Mouse (Mus musculus): Measurements from ENCODE around the gene Macrod2.

Macrod2 gene

GRCm38 (mm10) chr2:142232828-142233227, 1837.7 kb downstream of the Macrod2 start:
- DNase-seq (ENCODE audit: low spot score) = no peak

GRCm38 (mm10) chr2:142243483-142243882, 1848.4 kb downstream of the Macrod2 start:
- DNase-seq (ENCODE audit: low spot score) = no peak

- no peak for DNase-seq (ENCODE audit: low spot score)
Measured at GRCm38 (mm10) chr2:142250383-142250782, 1855.3 kb downstream of the Macrod2 start.

DNA sequence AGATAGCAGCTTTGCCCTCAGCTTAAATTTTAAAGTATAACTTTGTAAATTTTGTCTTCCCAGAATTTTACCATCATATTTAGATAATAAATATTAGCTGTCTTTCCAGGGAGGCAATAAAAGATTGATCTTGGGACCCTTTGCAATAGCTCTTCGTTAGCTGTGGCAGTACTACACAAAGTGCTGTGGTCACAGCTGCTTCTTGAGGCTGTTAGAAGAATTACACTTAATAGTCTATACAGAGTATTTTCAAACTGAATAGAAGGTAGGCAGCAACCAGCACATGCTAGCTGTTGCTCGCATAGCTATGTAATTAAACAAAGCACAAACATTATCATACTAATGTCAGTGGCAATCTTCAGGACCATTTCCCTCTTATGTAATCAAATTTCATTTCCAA, 1856.4 kb downstream of the Macrod2 start:
- DNase-seq (ENCODE audit: low spot score) = no peak

DNA sequence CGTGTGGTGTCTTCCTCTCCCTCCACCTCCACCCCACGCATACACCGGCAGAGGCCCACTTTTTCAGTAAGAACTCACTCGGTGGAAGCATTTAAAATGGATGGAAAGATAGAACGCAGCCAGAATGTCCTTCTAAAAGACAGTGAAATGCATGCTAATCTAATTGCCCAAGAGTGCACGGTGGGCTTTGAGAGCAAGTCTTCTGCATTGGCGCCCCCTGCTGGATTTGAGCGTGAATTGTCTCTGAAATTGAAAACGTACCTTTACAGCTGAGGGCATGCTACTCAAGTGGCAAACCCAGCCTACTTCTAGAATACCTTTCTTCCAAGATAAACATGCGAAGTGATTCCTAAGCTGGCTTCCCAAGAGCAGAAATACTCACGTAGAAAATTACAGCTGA, 1858.8 kb downstream of the Macrod2 start:
- peak; percentile 45 for DNase-seq (ENCODE audit: low spot score)

DNA sequence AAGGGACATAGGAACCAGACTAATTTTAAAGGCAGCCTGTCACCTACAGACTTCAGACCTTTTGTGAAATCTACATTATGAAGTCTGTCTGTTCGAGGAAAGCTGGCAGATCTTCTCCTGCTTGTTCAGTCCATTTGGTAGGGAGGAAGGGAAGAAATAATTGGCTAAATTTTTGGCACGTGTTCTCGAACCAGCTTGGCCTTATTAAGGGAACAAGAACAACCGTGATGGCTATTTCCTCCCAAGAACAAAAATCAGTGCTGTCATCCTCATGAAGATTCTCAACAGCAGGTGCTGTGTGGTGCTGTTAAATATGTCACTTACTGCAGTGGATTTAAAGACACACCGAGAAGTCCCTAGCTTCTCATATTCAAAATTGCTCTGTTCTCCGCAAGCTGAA, 1859.5 kb downstream of the Macrod2 start:
- DNase-seq (ENCODE audit: low spot score) = no peak

DNA sequence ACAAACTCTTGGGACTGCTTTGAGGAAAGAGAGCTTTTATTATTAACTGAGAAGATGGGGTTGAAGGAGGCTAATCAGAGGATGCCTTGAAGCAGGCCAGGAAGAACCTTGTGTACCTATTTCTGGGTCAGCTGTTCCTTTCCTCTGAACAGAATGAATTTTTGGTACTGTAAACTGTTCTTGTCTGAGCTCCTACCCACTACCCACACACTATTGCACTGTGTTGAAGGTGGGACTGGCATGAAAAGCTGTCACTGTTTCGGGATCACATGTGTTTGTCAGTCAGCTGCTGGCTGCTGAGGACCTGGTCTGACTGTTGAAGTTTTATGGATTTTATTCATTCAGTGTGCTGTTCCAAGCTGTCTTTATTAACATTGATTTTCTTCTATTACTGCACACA, 1862.4 kb downstream of the Macrod2 start:
- no peak for DNase-seq (ENCODE audit: low spot score)

- DNase-seq (ENCODE audit: low spot score) = no peak
Measured at GRCm38 (mm10) chr2:142261046-142261445, 1865.9 kb downstream of the Macrod2 start.

DNA sequence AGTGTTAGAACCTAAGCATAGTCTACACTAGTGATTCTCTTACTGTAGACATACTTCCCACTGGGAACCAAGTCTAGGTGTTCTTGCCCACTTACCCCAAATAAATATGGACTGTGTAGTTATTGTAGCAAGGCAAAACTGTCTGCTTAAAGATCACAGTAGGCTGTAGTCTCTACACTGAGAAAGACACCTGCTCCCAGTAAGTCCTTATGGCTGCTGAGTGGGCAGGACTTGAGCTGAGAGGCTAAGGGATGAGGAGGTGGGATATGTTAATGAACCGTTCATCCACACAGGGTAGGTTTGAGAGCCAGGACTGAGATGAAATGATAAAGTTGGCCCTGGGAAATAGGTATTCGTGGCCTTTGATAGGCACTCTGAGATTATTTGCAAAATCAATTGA, 1869.6 kb downstream of the Macrod2 start:
- DNase-seq (ENCODE audit: low spot score) = no peak

- no peak for DNase-seq (ENCODE audit: low spot score)
Measured at GRCm38 (mm10) chr2:142267836-142268235, 1872.7 kb downstream of the Macrod2 start.

DNA sequence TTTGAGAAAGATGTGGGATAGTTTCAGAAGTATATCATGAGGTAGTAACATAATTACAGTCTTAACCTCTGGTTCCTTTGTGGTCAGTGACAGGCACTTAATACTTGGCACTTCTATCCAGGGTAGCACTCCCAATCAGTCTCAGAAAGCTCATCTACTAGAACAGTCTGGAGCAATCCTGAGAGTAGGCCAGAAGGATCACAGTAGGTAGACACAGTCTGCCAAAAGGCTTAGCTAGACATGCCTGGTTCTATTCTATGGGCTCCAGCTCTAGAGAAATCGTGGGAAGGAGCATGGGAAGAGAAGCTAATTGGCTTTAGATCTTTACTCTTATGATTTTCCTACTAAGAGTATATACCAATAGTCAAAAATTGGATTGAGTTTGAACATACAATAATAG, 1891.7 kb downstream of the Macrod2 start:
- DNase-seq (ENCODE audit: low spot score) = no peak

DNA sequence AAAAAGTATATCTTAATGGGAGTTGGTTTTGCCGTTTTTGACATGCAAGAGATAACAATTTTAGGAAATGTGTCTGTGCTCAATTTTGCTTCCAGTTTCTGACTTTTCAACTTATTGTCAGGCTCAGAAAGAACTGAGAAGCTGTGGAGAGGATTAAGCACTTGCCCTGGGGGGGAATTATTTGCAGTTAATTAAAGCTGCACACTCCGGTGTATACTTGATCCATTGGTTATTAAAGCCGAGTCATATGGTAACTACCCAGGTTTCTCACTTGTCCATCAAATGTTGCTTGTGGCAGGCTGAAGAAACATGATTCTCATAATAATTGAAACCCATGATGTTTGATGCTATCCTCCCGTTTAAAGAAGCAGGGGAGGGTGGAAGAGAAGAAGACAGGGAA, 1899.7 kb downstream of the Macrod2 start:
- no peak for DNase-seq (ENCODE audit: low spot score)

DNA sequence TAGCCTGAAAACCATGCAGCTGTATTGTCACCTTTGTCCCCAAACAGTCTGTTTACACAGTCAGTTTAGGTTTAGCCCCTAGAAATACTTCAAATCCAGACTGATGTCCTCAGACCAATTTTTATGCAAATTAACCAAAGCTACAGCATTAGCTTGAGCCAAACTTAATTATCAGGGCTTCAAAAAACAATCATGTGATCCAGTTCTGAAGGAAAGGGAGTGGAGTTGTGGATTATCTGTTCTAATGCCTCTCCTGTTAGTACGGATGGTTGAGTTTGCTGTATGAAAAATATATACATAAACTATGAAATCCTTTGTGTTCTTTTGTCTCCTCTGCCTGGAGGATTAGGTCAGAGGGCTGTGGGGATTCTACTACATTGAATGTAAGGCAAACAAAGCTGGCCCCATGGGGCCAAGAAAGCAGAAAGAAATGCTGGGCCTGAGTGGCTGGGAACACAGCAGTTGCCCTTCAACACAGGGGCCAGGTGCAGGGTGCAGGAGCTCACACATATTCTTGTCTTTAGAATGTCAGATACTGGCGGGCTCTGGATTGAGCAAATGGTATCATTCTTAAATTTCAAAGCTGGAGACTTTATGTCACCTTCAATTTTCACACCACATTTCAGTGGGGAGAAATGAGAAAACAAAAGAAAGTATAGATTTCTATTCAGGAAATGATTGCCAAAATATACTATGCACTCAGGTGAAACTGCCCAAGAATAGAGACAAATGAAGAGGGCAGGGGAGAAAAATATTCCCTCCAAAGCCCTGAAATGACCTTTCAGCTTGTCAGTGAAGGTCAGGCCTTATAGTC, 1908.2 kb downstream of the Macrod2 start:
- no peak for DNase-seq (ENCODE audit: low spot score)

DNA sequence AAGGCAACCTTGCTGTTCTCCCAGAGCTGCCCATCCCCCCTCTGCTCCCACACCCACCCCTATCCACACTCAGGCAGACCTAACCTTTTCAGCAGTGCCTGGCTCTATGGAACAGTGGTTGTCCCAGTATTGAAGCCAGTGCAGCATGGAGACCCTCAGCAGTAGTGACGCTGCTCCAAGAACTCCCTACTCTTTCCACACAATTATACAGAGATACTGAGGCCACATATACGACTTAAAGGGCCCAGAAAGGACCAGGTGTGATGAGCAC, 1908.7 kb downstream of the Macrod2 start:
- no peak for DNase-seq (ENCODE audit: low spot score)

DNA sequence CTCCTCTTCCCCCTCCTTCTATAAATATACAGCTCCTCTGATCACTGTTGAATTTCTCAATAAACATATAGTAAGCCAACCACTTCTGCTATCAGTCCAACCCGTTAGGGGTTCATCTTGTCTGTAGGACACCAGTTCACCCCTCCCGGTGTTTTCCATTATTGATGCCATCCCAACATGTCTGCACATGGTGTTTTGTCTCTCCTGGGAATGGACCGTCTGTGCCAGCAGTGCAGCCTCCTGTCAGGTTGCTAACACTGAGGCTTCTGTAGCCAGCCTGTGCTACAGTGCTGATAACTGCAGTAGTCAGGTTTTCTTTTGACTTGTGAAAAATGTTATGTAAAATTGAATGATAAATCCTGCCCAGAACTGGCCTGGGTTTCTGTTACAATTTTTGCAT, 1928.0 kb downstream of the Macrod2 start:
- DNase-seq (ENCODE audit: low spot score) = no peak

DNA sequence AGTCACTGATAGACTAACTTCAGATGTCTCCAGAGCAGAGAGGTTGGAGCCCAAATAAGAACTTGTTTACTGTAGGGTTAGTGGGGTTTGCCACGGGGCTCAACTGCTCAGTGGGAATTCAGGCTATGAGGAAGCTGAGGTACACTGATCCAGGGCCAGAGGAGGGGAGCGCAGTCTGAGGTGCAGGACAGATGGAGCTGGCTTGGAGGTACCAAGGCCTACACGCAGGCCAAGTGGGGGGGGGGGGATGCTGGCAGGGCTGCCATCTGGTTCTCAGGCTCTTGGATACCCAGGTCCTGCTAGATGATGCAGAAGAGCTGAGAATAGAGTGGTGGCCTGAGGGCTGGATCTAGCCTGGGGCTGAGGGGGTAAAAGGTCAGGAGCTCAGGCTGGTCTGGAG, 1931.6 kb downstream of the Macrod2 start:
- DNase-seq (ENCODE audit: low spot score) = no peak

- no peak for DNase-seq (ENCODE audit: low spot score)
Measured at GRCm38 (mm10) chr2:142329761-142330160, 1934.7 kb downstream of the Macrod2 start.

- DNase-seq (ENCODE audit: low spot score) = no peak
Measured at GRCm38 (mm10) chr2:142334441-142335102, 1939.5 kb downstream of the Macrod2 start.

DNA sequence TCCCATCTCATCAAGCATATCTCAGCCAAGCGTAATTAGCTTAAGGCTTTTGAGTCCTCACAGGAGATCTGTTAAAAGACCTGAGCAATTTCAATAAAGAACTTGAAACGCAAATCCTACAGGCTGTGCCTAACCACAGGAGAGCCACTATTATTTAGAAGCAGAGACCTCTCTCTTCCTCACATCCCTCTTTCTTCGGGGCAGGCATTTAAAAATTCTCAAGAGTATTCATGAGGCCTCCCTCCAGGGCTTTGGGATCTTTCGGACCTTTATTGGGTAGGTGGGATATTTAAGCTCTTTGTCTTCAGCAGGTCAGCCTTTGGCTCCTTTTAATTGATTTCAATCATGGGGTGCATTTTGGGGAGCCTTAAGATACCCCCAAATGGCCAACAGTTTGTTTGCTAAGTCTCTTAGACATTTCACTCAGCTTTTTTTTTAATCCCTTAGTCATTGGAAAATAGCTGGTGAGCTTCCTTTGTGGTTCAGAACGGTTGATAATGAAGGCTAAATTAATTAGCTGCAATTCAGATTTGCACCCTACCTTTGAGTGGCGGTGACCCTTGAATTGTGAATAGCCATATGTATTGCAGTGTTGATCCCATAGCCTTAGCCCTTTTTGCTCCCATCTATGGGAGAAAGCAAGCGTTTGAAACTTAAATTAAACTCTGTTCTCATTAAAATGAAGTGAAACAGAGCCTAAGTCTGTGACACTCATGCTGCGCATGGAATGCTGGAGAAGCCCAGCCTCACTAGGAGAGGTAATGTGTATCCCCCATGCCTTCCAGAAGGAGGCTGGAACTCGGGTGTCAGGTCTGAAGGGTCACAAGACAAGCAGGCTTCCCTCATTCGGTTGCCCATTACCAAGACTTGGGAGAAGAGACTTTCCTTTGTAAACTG, 1940.2 kb downstream of the Macrod2 start:
- DNase-seq (ENCODE audit: low spot score) = no peak

GRCm38 (mm10) chr2:142344021-142344420, 1948.9 kb downstream of the Macrod2 start:
- no peak for DNase-seq (ENCODE audit: low spot score)

- no peak for DNase-seq (ENCODE audit: low spot score)
Measured at GRCm38 (mm10) chr2:142344758-142345157, 1949.6 kb downstream of the Macrod2 start.

DNA sequence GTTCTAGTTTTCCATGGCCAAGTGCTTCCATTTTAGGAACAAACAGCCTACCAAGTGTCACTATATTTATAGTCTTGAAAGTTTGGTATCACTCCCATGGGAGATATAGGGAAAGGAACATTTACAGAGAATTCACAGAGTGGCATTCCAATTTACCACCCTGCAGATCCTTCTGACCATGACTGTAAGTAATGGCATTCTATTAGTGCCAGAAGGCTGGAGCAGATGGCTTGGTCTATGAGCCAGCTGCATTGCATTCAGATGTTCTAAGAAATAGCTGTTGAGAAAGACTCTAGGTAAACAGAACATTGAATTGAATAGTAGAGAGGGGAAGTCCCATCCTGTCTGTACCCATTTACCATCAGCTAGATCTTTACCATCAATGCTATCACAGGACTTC, 1954.7 kb downstream of the Macrod2 start:
- DNase-seq (ENCODE audit: low spot score) = no peak

DNA sequence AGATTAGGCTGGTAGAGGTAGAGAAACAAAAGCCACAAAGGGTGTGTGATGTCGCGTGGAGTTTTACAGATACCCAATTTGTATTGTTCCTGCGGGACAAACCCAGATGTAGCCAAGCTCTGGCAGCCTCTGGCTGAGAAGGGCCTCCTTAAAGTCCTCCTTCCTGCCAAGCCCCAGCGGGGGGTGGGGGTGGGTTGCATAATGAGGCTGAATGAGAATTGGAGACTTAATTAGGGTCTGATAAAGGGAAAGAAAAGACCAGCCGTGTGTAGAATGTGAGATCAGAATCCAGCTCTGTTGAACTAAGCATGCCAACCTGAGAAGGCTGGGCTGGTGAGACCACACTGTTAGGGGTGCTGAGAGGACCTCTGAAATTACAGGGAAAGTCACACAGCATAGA, 1967.8 kb downstream of the Macrod2 start:
- DNase-seq (ENCODE audit: low spot score) = no peak

All from urinary bladder, postnatal 10 days (tissue).